Mouse (Mus musculus) kidney, postnatal 10 days (tissue): ENCODE results near the gene Wnt1.
"Not testable (repeated sequence)": the region's sequence is repeated elsewhere in the genome, so short reads cannot be mapped to it uniquely, and the experiment has no call there.

Source experiments
- DNase-seq: peaks from one replicate; pipeline ENCODE4 v3.0.0; 2021; ENCODE audit warnings: mixed read lengths

The Wnt1 gene

GRCm38 (mm10) chr15:98806809-98807770 lies 17.4 kb downstream of the Wnt1 start:
- peak; percentile 54 for DNase-seq

GRCm38 (mm10) chr15:98807895-98808650 lies 18.4 kb downstream of the Wnt1 start:
- peak; percentile 60 for DNase-seq

- no peak for DNase-seq
Measured at GRCm38 (mm10) chr15:98808651-98809134, 19.0 kb downstream of the Wnt1 start.

GRCm38 (mm10) chr15:98809390-98809789 lies 19.7 kb downstream of the Wnt1 start, which contains the start of gene Ddn:
Gene Ddn, minus strand, starts transcription at chr15:98809490.
- no peak for DNase-seq

- DNase-seq = not testable (repeated sequence)
Measured at GRCm38 (mm10) chr15:98810212-98810611, 20.6 kb downstream of the Wnt1 start.

GRCm38 (mm10) chr15:98812741-98813424 lies 23.2 kb downstream of the Wnt1 start:
- DNase-seq = no peak

GRCm38 (mm10) chr15:98818171-98818570 lies 28.5 kb downstream of the Wnt1 start:
- no peak for DNase-seq

- no peak for DNase-seq
Measured at GRCm38 (mm10) chr15:98820937-98821336, 31.3 kb downstream of the Wnt1 start.

GRCm38 (mm10) chr15:98821403-98821802 lies 31.7 kb downstream of the Wnt1 start:
- no peak for DNase-seq

GRCm38 (mm10) chr15:98822147-98822546 lies 32.5 kb downstream of the Wnt1 start:
- no peak for DNase-seq

GRCm38 (mm10) chr15:98823434-98823833 lies 33.8 kb downstream of the Wnt1 start:
- peak; percentile 38 for DNase-seq

GRCm38 (mm10) chr15:98827611-98828011 lies 38.0 kb downstream of the Wnt1 start:
- no peak for DNase-seq

GRCm38 (mm10) chr15:98830736-98831683 lies 41.4 kb downstream of the Wnt1 start, which contains the start of gene Prkag1:
Gene Prkag1, minus strand, starts transcription at chr15:98831521.
- peak; percentile 98 for DNase-seq

- no peak for DNase-seq
Measured at GRCm38 (mm10) chr15:98831684-98832035, 42.0 kb downstream of the Wnt1 start.

- peak; percentile 46 for DNase-seq
Measured at GRCm38 (mm10) chr15:98832161-98833058, 42.8 kb downstream of the Wnt1 start.

GRCm38 (mm10) chr15:98833281-98833680 lies 43.6 kb downstream of the Wnt1 start:
- no peak for DNase-seq

- DNase-seq = no peak
Measured at GRCm38 (mm10) chr15:98834059-98834458, 44.4 kb downstream of the Wnt1 start.

- DNase-seq = no peak
Measured at GRCm38 (mm10) chr15:98835291-98835690, 45.6 kb downstream of the Wnt1 start.

- no peak for DNase-seq
Measured at GRCm38 (mm10) chr15:98837006-98837742, 47.5 kb downstream of the Wnt1 start.

GRCm38 (mm10) chr15:98837743-98838103 lies 48.1 kb downstream of the Wnt1 start:
- no peak for DNase-seq
